Mouse (Mus musculus): ENCODE results near the gene Cp.

DNA sequence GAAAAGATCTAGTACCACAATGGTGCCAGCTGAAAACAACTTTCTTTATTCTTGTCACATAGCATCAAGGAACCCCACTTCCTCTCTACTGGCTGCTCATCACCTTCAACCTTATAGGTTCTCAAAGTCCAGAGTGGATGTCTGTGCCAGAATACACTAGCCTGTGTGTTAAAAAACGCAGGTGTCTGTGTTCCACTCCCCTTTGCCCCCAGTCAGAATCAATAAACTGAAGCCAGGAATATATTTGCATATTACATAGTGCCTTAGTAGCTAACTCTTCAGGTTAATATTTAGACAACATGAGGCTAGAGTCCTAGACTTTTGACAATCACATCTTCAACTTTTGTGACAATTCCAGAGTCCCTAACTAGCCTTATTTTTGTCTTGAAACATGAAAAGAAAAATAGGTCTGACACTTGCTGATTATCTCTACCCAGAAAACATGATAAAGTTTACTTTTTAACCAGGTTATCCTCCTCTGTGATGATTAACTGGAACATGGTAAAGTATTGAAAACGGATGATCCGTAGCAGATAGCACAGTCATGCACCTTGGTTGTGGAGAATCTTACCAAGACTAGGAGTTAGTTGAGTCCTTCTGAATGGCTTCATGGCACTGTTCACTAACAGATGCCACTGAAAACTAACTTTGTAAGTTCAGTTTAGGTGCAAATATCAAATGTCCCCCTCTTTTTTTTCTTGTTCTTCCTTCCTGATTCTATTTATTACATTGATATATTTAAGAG, 6.1 kb downstream of the Cp start:
- TF ChIP-seq CTCF (IDR thresholded peaks at IDR 0.05; ENCODE audit: control insufficient read depth, insufficient read depth, insufficient replicate concordance, low read depth, low read length) (no peak), POLR2A (IDR thresholded peaks at IDR 0.05; ENCODE audit: control insufficient read depth, low read depth, low read length) (no peak)
